Comparison of ENCODE assay signal across 7 mouse cellular contexts in the genomic region with DNA sequence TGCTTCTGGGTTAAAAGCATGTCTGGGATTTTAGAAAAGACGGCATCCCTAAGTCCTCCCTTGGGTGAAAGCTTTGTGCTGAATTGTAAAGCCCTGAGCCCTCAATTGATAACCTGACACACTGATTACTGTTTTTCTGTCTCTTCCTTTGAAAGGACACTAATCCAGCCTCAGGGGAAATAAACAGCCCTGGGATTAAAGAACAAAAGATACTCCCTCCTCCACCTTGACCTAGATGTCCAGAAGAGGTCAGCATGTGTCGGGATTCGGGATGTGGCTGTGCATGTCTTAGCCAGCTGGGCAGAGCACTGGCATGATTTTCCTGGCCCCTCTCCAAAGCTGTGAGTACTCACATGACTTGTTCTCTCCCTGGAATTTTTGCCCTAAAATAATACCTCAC.
DNase-seq lines count a peak whose midpoint lies in the region; ATAC-seq and TF ChIP-seq lines count a peak whose summit lies in the region.

No protein-coding gene starts in this region.

- H3K9ac ChIP-seq in liver, adult 2 months (ENCODE audit: low read depth, low read length) = no peak overlapping the region
- no peak overlapping the region for H3K9ac ChIP-seq in forebrain, embryonic 13.5 days
- no peak overlapping the region for H3K9ac ChIP-seq in midbrain, embryonic 15.5 days
- no peak overlapping the region for H3K9ac ChIP-seq in intestine, embryonic 16.5 days (ENCODE audit: low read depth, low read length)

- no peaks in the 10 kb centered on the region for H3K4me1 ChIP-seq in liver, adult 2 months (ENCODE audit: control insufficient read depth, insufficient read depth, low read length)
- H3K4me1 ChIP-seq in forebrain, embryonic 13.5 days = peaks cover 12% of the 10 kb centered on the region
- peaks cover 13% of the 10 kb centered on the region; the same call in 1 of the 2 replicates for H3K4me1 ChIP-seq in midbrain, embryonic 15.5 days
- H3K4me1 ChIP-seq in intestine, embryonic 16.5 days (ENCODE audit: control insufficient read depth, insufficient read depth, low read length) = no peaks in the 10 kb centered on the region

- peak; percentile 4 for DNase-seq in liver, adult 2 months (ENCODE audit: extremely low read depth, low read depth, low spot score)
- DNase-seq in liver = no peak
- peak; percentile 81 to 82 for DNase-seq in cerebellum, postnatal 10 days
- no peak for DNase-seq in left cerebral cortex, adult 8-10 months (ENCODE audit: low spot score in 2 of 2)

- no peaks in the 10 kb centered on the region for H3K27me3 ChIP-seq in liver, adult 2 months (ENCODE audit: control insufficient read depth, insufficient read depth, low read length)
- H3K27me3 ChIP-seq in forebrain, embryonic 13.5 days = no peaks in the 10 kb centered on the region
- H3K27me3 ChIP-seq in midbrain, embryonic 15.5 days (replicated peaks) = no peaks in the 10 kb centered on the region
- no peaks in the 10 kb centered on the region for H3K27me3 ChIP-seq in intestine, embryonic 16.5 days (replicated peaks; ENCODE audit: control insufficient read depth, insufficient read depth, low read length)

- H3K36me3 ChIP-seq in liver, adult 2 months (ENCODE audit: control insufficient read depth, insufficient read depth, low read length) = no peaks in the 10 kb centered on the region
- no peaks in the 10 kb centered on the region for H3K36me3 ChIP-seq in forebrain, embryonic 13.5 days (ENCODE audit: poor library complexity, severe bottlenecking)
- no peaks in the 10 kb centered on the region for H3K36me3 ChIP-seq in midbrain, embryonic 15.5 days (replicated peaks)
- H3K36me3 ChIP-seq in intestine, embryonic 16.5 days (ENCODE audit: control insufficient read depth, insufficient read depth, low read length) = no peaks in the 10 kb centered on the region

- no peak for TF ChIP-seq CTCF in liver, adult 2 months (IDR thresholded peaks at IDR 0.05; ENCODE audit: low read depth, low read length)

- H3K79me2 ChIP-seq in liver, adult 2 months (ENCODE audit: control insufficient read depth, insufficient read depth, low read length) = no peaks in the 10 kb centered on the region

- H3K4me3 ChIP-seq in liver, adult 2 months (ENCODE audit: insufficient read depth, low read depth, low read length) = no peak overlapping the region
- no peak overlapping the region for H3K4me3 ChIP-seq in forebrain, embryonic 13.5 days
- H3K4me3 ChIP-seq in midbrain, embryonic 15.5 days = no peak overlapping the region
- no peak overlapping the region for H3K4me3 ChIP-seq in intestine, embryonic 16.5 days (ENCODE audit: low read length)

- no peak for TF ChIP-seq POLR2A in liver, adult 2 months (IDR thresholded peaks at IDR 0.05; ENCODE audit: extremely low read depth, insufficient read depth, low read length)

- H3K9me3 ChIP-seq in forebrain, embryonic 13.5 days (replicated peaks) = no peaks in the 10 kb centered on the region
- H3K9me3 ChIP-seq in midbrain, embryonic 15.5 days = no peaks in the 10 kb centered on the region
- no peaks in the 10 kb centered on the region for H3K9me3 ChIP-seq in intestine, embryonic 16.5 days (ENCODE audit: control insufficient read depth, low read length)

- peak; percentile 50; the same call in 1 of the 2 replicates for ATAC-seq in forebrain, embryonic 13.5 days
- ATAC-seq in midbrain, embryonic 15.5 days (replicated peaks) = peak; percentile 84
- no peak for ATAC-seq in intestine, embryonic 16.5 days

- WGBS in liver, adult 2 months = 39% methylated on average over 3 of the region's 3 CpGs
- WGBS in forebrain, embryonic 13.5 days = 2% methylated on average over 3 of the region's 3 CpGs
- 4% methylated on average over 3 of the region's 3 CpGs for WGBS in midbrain, embryonic 15.5 days
- 19% methylated on average over 3 of the region's 3 CpGs for WGBS in intestine, embryonic 16.5 days

- no peak overlapping the region for H3K4me2 ChIP-seq in forebrain, embryonic 13.5 days
- H3K4me2 ChIP-seq in midbrain, embryonic 15.5 days = no peak overlapping the region
- H3K4me2 ChIP-seq in intestine, embryonic 16.5 days (ENCODE audit: low read depth, low read length) = no peak overlapping the region

- no peak overlapping the region for H3K27ac ChIP-seq in liver, adult 2 months (replicated peaks; ENCODE audit: insufficient read depth, low read depth, low read length)
- no peak overlapping the region for H3K27ac ChIP-seq in forebrain, embryonic 13.5 days
- H3K27ac ChIP-seq in midbrain, embryonic 15.5 days = no peak overlapping the region; the same call in 1 of the 2 replicates
- no peak overlapping the region for H3K27ac ChIP-seq in intestine, embryonic 16.5 days (ENCODE audit: low read length)

Comparison
In these comparisons a context has a peak if more than half of its experiments do, and no peak if none do; other contexts are left out.
1. DNase-seq: peak in liver, adult 2 months (single experiment) and cerebellum, postnatal 10 days (2 of 2); none in liver (single experiment) and left cerebral cortex, adult 8-10 months (0 of 2).